Mouse (Mus musculus) spleen, adult 2 months (tissue): ENCODE data around the gene M6pr. TPM values are rescaled to one million over a fixed set of nuclear protein-coding genes. Genes with fewer than 3 reads are reported as not detected.

ENCODE experiments used
- DNase-seq, 2 experiments: peaks; one replicate each; pipeline versions ENCODE4 v3.0.0 to v3.0.0-alpha.2; 2012 to 2021; ENCODE audit warnings: low spot score in 2 of 2, low read depth in 1 of 2
- H3K27ac ChIP-seq: fragments of 200-500 bp; 2 replicates; pipeline ENCODE4 v1.5.1; 2012; ENCODE audit warnings: low read length, inconsistent platforms; ENCODE audit not compliant: insufficient read depth
- H3K27me3 ChIP-seq: fragments of 200-500 bp; 2 replicates; pipeline ENCODE4 v1.6.1; 2012; ENCODE audit warnings: mild to moderate bottlenecking, moderate library complexity, low read length, inconsistent platforms; ENCODE audit not compliant: control insufficient read depth, insufficient read depth
- H3K36me3 ChIP-seq: fragments of 200-500 bp; 2 replicates; pipeline ENCODE4 v1.6.1; 2012; ENCODE audit warnings: mild to moderate bottlenecking, low read length, inconsistent platforms; ENCODE audit not compliant: control insufficient read depth, insufficient read depth
- H3K4me1 ChIP-seq: fragments of 200-500 bp; 2 replicates; pipeline ENCODE4 v1.6.1; 2011; ENCODE audit warnings: inconsistent platforms; ENCODE audit not compliant: control insufficient read depth, insufficient read depth, insufficient read length
- H3K4me3 ChIP-seq: fragments of 200-500 bp; 2 replicates; pipeline ENCODE4 v1.5.1; 2011; ENCODE audit warnings: mild to moderate bottlenecking, inconsistent platforms; ENCODE audit not compliant: insufficient read depth, insufficient read length; ENCODE audit errors: extremely low read depth
- CTCF ChIP-seq: fragments of 200-500 bp; IDR thresholded peaks from 2 replicates; pipeline ENCODE4 v1.5.1; 2011; ENCODE audit warnings: mild to moderate bottlenecking, inconsistent platforms; ENCODE audit not compliant: insufficient read depth, insufficient read length, insufficient replicate concordance; ENCODE audit errors: extremely low read depth
- POLR2A ChIP-seq: fragments of 200-500 bp; IDR thresholded peaks from 2 replicates; pipeline ENCODE4 v1.6.1; 2011; ENCODE audit warnings: low read depth, low read length, inconsistent platforms
- WGBS: fragments of 180-500 bp; shearing (Covaris S2); methylation state at CpG from one replicate; pipeline ENCODE4 v1.1.7; 2018; 5-methylcytosine and 5-hydroxymethylcytosine counted together
- polyA plus RNA-seq: library from polyadenylated mRNA; depleted of rRNA; stranded (reverse); fragments of >200 nt; gene quantifications from 2 replicates; pipeline ENCODE4 v1.2.3, GENCODE M21; 2012

Gene M6pr
- polyA plus RNA-seq, 1 experiment = 41.5 TPM

- Histone ChIP-seq H3K4me1 (peaks cover 11% of the 10 kb centered on the region; the same call in 1 of the 2 replicates), H3K27ac (no peak overlapping the region), H3K36me3 (no peaks in the 10 kb centered on the region), H3K27me3 (no peaks in the 10 kb centered on the region), H3K4me3 (no peak overlapping the region)
- TF ChIP-seq POLR2A = no peak
- no peak for TF ChIP-seq CTCF
- no peak for DNase-seq
- 62% methylated on average over 2 of the region's 2 CpGs for WGBS
Measured at GRCm38 (mm10) chr6:122291264-122291663, 17.3 kb upstream of the M6pr start.

DNA sequence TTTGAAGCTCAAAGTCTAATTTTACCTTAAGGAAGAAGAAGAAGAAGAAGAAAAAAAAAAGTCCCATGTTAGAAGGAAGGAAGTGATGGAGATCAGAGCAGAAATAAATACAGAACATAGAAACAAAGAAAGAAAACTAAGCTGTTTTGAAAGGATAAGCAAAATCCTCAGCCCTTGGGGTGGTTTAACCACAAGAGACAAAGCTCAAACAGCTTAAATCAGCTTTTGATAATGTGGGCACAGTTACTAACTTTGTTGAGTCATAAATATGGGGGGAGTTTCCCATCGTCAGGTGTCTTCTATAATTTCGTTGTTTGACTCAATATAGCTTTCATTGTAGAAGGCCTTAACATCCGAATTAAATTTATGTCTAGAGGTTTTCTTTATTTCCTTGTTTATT lies 16.8 kb upstream of the M6pr start:
- Histone ChIP-seq H3K27me3 (no peaks in the 10 kb centered on the region), H3K4me3 (no peak overlapping the region), H3K36me3 (no peaks in the 10 kb centered on the region), H3K27ac (no peak overlapping the region), H3K4me1 (peaks cover 11% of the 10 kb centered on the region; the same call in 1 of the 2 replicates)
- WGBS = 21% methylated on average over 3 of the region's 3 CpGs
- peak in 1 of 2 experiments; percentile 25 for DNase-seq
- TF ChIP-seq POLR2A (no peak), CTCF (no peak)

GRCm38 (mm10) chr6:122292184-122292583 lies 16.3 kb upstream of the M6pr start:
- H3K27ac ChIP-seq = no peak overlapping the region
- H3K27me3 ChIP-seq = no peaks in the 10 kb centered on the region
- H3K4me3 ChIP-seq = no peak overlapping the region
- TF ChIP-seq POLR2A (no peak), CTCF (no peak)
- DNase-seq = no peak
- no peaks in the 10 kb centered on the region for H3K36me3 ChIP-seq
- peaks cover 11% of the 10 kb centered on the region; the same call in 1 of the 2 replicates for H3K4me1 ChIP-seq
- 31% methylated on average over 2 of the region's 2 CpGs for WGBS

DNA sequence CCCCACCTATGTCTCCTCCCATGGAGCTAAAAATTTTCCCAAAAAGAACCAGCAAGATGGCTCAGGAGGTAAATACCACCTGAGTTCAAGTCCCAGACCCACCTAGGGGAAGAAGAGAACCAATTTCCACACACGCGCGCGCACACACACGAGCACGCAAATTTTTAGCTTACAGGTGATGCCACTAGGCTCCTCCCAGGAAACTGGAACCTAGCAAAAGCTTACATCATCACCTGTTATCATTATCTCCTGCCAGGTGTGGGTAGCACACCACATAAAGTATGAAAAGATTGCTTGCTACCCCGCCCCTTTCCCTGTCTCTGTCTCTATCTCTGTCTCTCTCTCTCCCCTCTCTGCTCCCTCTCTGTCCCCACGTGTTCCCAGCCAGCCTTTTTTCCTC lies 15.4 kb upstream of the M6pr start:
- Histone ChIP-seq H3K4me3 (no peak overlapping the region), H3K27me3 (no peaks in the 10 kb centered on the region), H3K36me3 (no peaks in the 10 kb centered on the region), H3K4me1 (peaks cover 11% of the 10 kb centered on the region; the same call in 1 of the 2 replicates), H3K27ac (peak overlapping the region; percentile 56; the same call in 1 of the 2 replicates)
- DNase-seq = no peak
- TF ChIP-seq CTCF (no peak), POLR2A (no peak)
- WGBS = 90% methylated on average over 8 of the region's 8 CpGs

DNA sequence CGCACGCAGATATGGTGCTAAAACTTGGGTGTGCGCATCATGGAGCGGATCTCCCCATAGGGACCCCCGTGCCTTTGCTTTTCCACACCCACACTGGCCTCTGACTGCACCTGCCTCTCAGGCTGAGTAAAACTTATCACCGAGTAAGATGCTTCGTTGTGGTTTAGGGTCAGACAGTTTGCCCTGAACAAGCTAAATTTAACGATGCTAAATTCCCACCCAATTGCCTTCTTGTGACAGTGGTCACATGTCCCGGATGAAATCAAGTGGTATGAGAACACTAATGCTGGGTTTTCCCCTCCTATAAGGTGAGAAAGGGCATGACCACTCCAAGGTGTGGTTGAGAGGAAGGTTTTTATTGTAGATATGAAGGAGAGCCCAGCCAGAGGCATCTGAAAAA lies 14.7 kb upstream of the M6pr start:
- H3K36me3 ChIP-seq = no peaks in the 10 kb centered on the region
- 65% methylated on average over 9 of the region's 9 CpGs for WGBS
- H3K27me3 ChIP-seq = no peaks in the 10 kb centered on the region
- no peak overlapping the region for H3K4me3 ChIP-seq
- TF ChIP-seq POLR2A (no peak), CTCF (no peak)
- peak overlapping the region; percentile 56; the same call in 1 of the 2 replicates for H3K27ac ChIP-seq
- no peak for DNase-seq
- peaks cover 11% of the 10 kb centered on the region; the same call in 1 of the 2 replicates for H3K4me1 ChIP-seq

DNA sequence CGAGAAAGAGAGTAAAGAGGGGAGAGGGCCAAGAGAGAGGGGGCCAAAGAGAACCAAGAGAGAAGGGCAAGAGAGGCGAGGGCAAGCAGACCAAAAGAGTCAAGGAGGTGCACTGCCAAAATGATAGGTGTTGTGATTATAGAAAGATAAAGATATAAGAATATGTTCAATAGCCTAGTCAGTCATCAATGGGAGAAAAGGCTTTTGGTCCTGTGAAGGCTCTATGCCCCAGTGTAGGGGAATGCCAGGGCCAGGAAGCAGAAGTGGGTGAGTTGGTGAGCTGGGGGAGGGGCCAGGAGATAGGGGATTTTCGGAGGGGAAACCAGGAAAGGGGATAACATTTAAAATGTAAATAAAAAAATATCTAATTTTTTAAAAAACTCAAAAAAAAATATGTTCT lies 14.2 kb upstream of the M6pr start:
- WGBS = 66% methylated on average over 3 of the region's 3 CpGs
- peaks cover 11% of the 10 kb centered on the region; the same call in 1 of the 2 replicates for H3K4me1 ChIP-seq
- no peak for TF ChIP-seq CTCF
- peak overlapping the region; percentile 56; the same call in 1 of the 2 replicates for H3K27ac ChIP-seq
- H3K27me3 ChIP-seq = no peaks in the 10 kb centered on the region
- no peak for DNase-seq
- no peaks in the 10 kb centered on the region for H3K36me3 ChIP-seq
- no peak overlapping the region for H3K4me3 ChIP-seq

GRCm38 (mm10) chr6:122295242-122295641 lies 13.3 kb upstream of the M6pr start:
- WGBS = 72% methylated on average over 9 of the region's 9 CpGs
- no peaks in the 10 kb centered on the region for H3K36me3 ChIP-seq
- H3K4me3 ChIP-seq = no peak overlapping the region; the same call in 1 of the 2 replicates
- H3K4me1 ChIP-seq = peaks cover 11% of the 10 kb centered on the region; the same call in 1 of the 2 replicates
- no peak overlapping the region for H3K27ac ChIP-seq
- no peak for TF ChIP-seq POLR2A
- TF ChIP-seq CTCF = no peak
- DNase-seq = no peak
- H3K27me3 ChIP-seq = no peaks in the 10 kb centered on the region
